Mouse (Mus musculus) gastrocnemius, postnatal 14 days (tissue): Measurements from ENCODE around the gene Iqschfp. TPM values are rescaled to one million over a fixed set of nuclear protein-coding genes. Genes with fewer than 3 reads are reported as not detected.

ENCODE experiments used
- DNase-seq: peaks from one replicate; pipeline ENCODE4 v3.0.0; 2021; ENCODE audit warnings: mixed read lengths
- intact Hi-C: fragments of 180-260 bp; cut with DNase I; formaldehyde crosslinking; loops from one replicate; pipeline ENCODE4 v1.15.1; 2025; ENCODE audit warnings: low total_unique reads
- total RNA-seq, 2 experiments: library from RNA; stranded (reverse); gene quantifications; 2 replicates each; pipeline ENCODE4 v1.2.3; 2021

Iqschfp gene
- total RNA-seq, 2 experiments from 2014 or later, result not detected

GRCm38 (mm10) chr3:68604962-68605361 is 712.9 kb downstream of the Iqschfp start:
- intact Hi-C loops, result no loop called here
- DNase-seq, result no peak

- intact Hi-C loops, result no loop called here
- DNase-seq, result no peak
Observed at GRCm38 (mm10) chr3:68605942-68606603, 714.0 kb downstream of the Iqschfp start.

GRCm38 (mm10) chr3:68606730-68607129 is 714.7 kb downstream of the Iqschfp start:
- intact Hi-C loops, result no loop called here
- DNase-seq, result no peak

- intact Hi-C loops, result no loop called here
- DNase-seq, result no peak
Observed at GRCm38 (mm10) chr3:68607336-68607735, 715.3 kb downstream of the Iqschfp start.

GRCm38 (mm10) chr3:68608848-68609497 is 716.9 kb downstream of the Iqschfp start:
- peak; percentile 38 for DNase-seq
- intact Hi-C loops, result no loop called here

GRCm38 (mm10) chr3:68610011-68610410 is 718.0 kb downstream of the Iqschfp start:
- DNase-seq, result no peak

GRCm38 (mm10) chr3:68610598-68611261 is 718.7 kb downstream of the Iqschfp start:
- DNase-seq, result no peak
- intact Hi-C loops, result no loop called here

More at GRCm38 (mm10) chr3:68610011-68610410, 718.0 kb downstream of the Iqschfp start:
- intact Hi-C loops, result no loop called here

- no peak for DNase-seq
- intact Hi-C loops, result loop anchor here (5.0 kb wide), 1 partner anchor 97 kb away; no protein-coding TSS in a partner anchor
Observed at GRCm38 (mm10) chr3:68615042-68615810, 723.2 kb downstream of the Iqschfp start.

- DNase-seq, result no peak
Observed at GRCm38 (mm10) chr3:68616363-68616762, 724.3 kb downstream of the Iqschfp start.

GRCm38 (mm10) chr3:68617708-68618107 is 725.7 kb downstream of the Iqschfp start:
- no peak for DNase-seq
- intact Hi-C loops, result loop anchor here (5.0 kb wide), 1 partner anchor 95 kb away; no protein-coding TSS in a partner anchor

More at GRCm38 (mm10) chr3:68616363-68616762, 724.3 kb downstream of the Iqschfp start:
- intact Hi-C loops, result loop anchor here (5.0 kb wide), 1 partner anchor 96 kb away; no protein-coding TSS in a partner anchor

- intact Hi-C loops, result loop anchor here (5.0 kb wide), 1 partner anchor 93 kb away; no protein-coding TSS in a partner anchor
- no peak for DNase-seq
Observed at GRCm38 (mm10) chr3:68619097-68619496, 727.1 kb downstream of the Iqschfp start.

- no peak for DNase-seq
- intact Hi-C loops, result no loop called here
Observed at GRCm38 (mm10) chr3:68621971-68622370, 729.9 kb downstream of the Iqschfp start.

- no peak for DNase-seq
- intact Hi-C loops, result no loop called here
Observed at GRCm38 (mm10) chr3:68623036-68623435, 731.0 kb downstream of the Iqschfp start.

GRCm38 (mm10) chr3:68624471-68624870 is 732.4 kb downstream of the Iqschfp start:
- DNase-seq, result no peak
- intact Hi-C loops, result no loop called here

- DNase-seq, result no peak
- intact Hi-C loops, result no loop called here
Observed at GRCm38 (mm10) chr3:68630261-68630660, 738.2 kb downstream of the Iqschfp start.

GRCm38 (mm10) chr3:68630821-68631220 is 738.8 kb downstream of the Iqschfp start:
- intact Hi-C loops, result no loop called here
- no peak for DNase-seq

- intact Hi-C loops, result no loop called here
- no peak for DNase-seq
Observed at GRCm38 (mm10) chr3:68632714-68633113, 740.7 kb downstream of the Iqschfp start.

- DNase-seq, result no peak
- intact Hi-C loops, result no loop called here
Observed at GRCm38 (mm10) chr3:68633577-68633976, 741.5 kb downstream of the Iqschfp start.

GRCm38 (mm10) chr3:68637960-68638359 is 745.9 kb downstream of the Iqschfp start:
- DNase-seq, result no peak
- intact Hi-C loops, result no loop called here

GRCm38 (mm10) chr3:68638703-68639102 is 746.7 kb downstream of the Iqschfp start:
- DNase-seq, result no peak
- intact Hi-C loops, result no loop called here
